Mouse (Mus musculus): ENCODE measurements around the gene Olfr250.
"Not testable (repeated sequence)": the region's sequence is repeated elsewhere in the genome, so short reads cannot be mapped to it uniquely, and the experiment has no call there.

Olfr250 gene

GRCm38 (mm10) chr9:38366596-38366995, at the start of gene Olfr250:
Gene Olfr250, plus strand, starts transcription at chr9:38366896.
- no peak for DNase-seq (ENCODE audit: low spot score in 2 of 2)

- no peak for DNase-seq (ENCODE audit: low spot score in 2 of 2)
These were observed 37.9 kb upstream of the Olfr250 start, which contains the start of gene Olfr25 for GRCm38 (mm10) chr9:38328760-38329159. Gene Olfr25, plus strand, starts transcription at chr9:38329060.

GRCm38 (mm10) chr9:38348111-38348510, 18.6 kb upstream of the Olfr250 start, which contains the start of gene Olfr898:
Gene Olfr898, plus strand, starts transcription at chr9:38348411.
- DNase-seq (ENCODE audit: low spot score in 2 of 2): no peak

- DNase-seq (ENCODE audit: low spot score in 2 of 2): no peak
These were observed 10.1 kb downstream of the Olfr250 start, which contains the start of gene Olfr251 for GRCm38 (mm10) chr9:38376786-38377185. Gene Olfr251, plus strand, starts transcription at chr9:38377086.

- no peak for DNase-seq (ENCODE audit: low spot score in 2 of 2)
These were observed 34.7 kb downstream of the Olfr250 start, which contains the start of gene Olfr147 for GRCm38 (mm10) chr9:38401398-38401797. Gene Olfr147, plus strand, starts transcription at chr9:38401698.

GRCm38 (mm10) chr9:38407502-38407901, 40.8 kb downstream of the Olfr250 start:
- DNase-seq (ENCODE audit: low spot score in 2 of 2): not testable (repeated sequence)

- not testable (repeated sequence) for DNase-seq (ENCODE audit: low spot score in 2 of 2)
These were observed 46.8 kb downstream of the Olfr250 start for GRCm38 (mm10) chr9:38413502-38413901.

Measured in urinary bladder, postnatal 4 days (tissue).